Mouse (Mus musculus): ENCODE measurements around the gene Vmn1r176. TPM values are rescaled to one million over a fixed set of nuclear protein-coding genes. Genes with fewer than 3 reads are reported as not detected.
A peak's percentile ranks its signal among the peaks of the same experiment; 100 is the strongest.
"Not testable (repeated sequence)": the region's sequence is repeated elsewhere in the genome, so short reads cannot be mapped to it uniquely, and the experiment has no call there.

Gene Vmn1r176
- not detected in 2 replicates for polyA plus RNA-seq (2014; fragmentation: Nextera tagmentation; extraction: Ambion mirVana)

- WGBS = no CpG with 5 or more reads among the region's 1 CpGs
- H3K4me3 ChIP-seq (replicated peaks; ENCODE audit: low read depth, low read length); H3K4me1 ChIP-seq (ENCODE audit: control insufficient read depth, insufficient read depth, low read length); DNase-seq; ATAC-seq (ENCODE audit: low FRiP score, low TSS enrichment); H3K36me3 ChIP-seq (ENCODE audit: control insufficient read depth, insufficient read depth, low read length); H3K9ac ChIP-seq (replicated peaks; ENCODE audit: low read length); H3K27me3 ChIP-seq (ENCODE audit: control insufficient read depth, insufficient read depth, low read length); H3K9me3 ChIP-seq (ENCODE audit: control insufficient read depth, low read length); H3K4me2 ChIP-seq (ENCODE audit: low read length); H3K27ac ChIP-seq (replicated peaks; ENCODE audit: low read depth, low read length): not testable (repeated sequence)
Observed at GRCm38 (mm10) chr7:23837272-23837671, at the start of gene Vmn1r176. TSS of gene Vmn1r176 (minus strand) at chr7:23837372.

GRCm38 (mm10) chr7:23876918-23877317 lies 39.7 kb upstream of the Vmn1r176 start:
- H3K36me3 ChIP-seq (ENCODE audit: control insufficient read depth, insufficient read depth, low read length); H3K4me3 ChIP-seq (replicated peaks; ENCODE audit: low read depth, low read length); H3K27me3 ChIP-seq (ENCODE audit: control insufficient read depth, insufficient read depth, low read length); ATAC-seq (ENCODE audit: low FRiP score, low TSS enrichment); H3K4me1 ChIP-seq (ENCODE audit: control insufficient read depth, insufficient read depth, low read length); H3K27ac ChIP-seq (replicated peaks; ENCODE audit: low read depth, low read length); H3K9ac ChIP-seq (replicated peaks; ENCODE audit: low read length); H3K9me3 ChIP-seq (ENCODE audit: control insufficient read depth, low read length); H3K4me2 ChIP-seq (ENCODE audit: low read length): not testable (repeated sequence)
- peak; percentile 0 for DNase-seq
- WGBS = 66% methylated on average over 3 of the region's 4 CpGs

- 9% methylated on average over 1 of the region's 1 CpGs for WGBS
- H3K36me3 ChIP-seq (ENCODE audit: control insufficient read depth, insufficient read depth, low read length); ATAC-seq (ENCODE audit: low FRiP score, low TSS enrichment); H3K9ac ChIP-seq (replicated peaks; ENCODE audit: low read length); H3K27me3 ChIP-seq (ENCODE audit: control insufficient read depth, insufficient read depth, low read length); H3K4me3 ChIP-seq (replicated peaks; ENCODE audit: low read depth, low read length); H3K4me2 ChIP-seq (ENCODE audit: low read length); H3K4me1 ChIP-seq (ENCODE audit: control insufficient read depth, insufficient read depth, low read length); DNase-seq; H3K27ac ChIP-seq (replicated peaks; ENCODE audit: low read depth, low read length); H3K9me3 ChIP-seq (ENCODE audit: control insufficient read depth, low read length): not testable (repeated sequence)
Observed at GRCm38 (mm10) chr7:23866349-23866748, 29.2 kb upstream of the Vmn1r176 start, which contains the start of gene Vmn1r177. TSS of gene Vmn1r177 (minus strand) at chr7:23866449.

- H3K27ac ChIP-seq (replicated peaks; ENCODE audit: low read depth, low read length); ATAC-seq (ENCODE audit: low FRiP score, low TSS enrichment); H3K27me3 ChIP-seq (ENCODE audit: control insufficient read depth, insufficient read depth, low read length); H3K4me1 ChIP-seq (ENCODE audit: control insufficient read depth, insufficient read depth, low read length); H3K4me3 ChIP-seq (replicated peaks; ENCODE audit: low read depth, low read length); H3K36me3 ChIP-seq (ENCODE audit: control insufficient read depth, insufficient read depth, low read length); DNase-seq; H3K9ac ChIP-seq (replicated peaks; ENCODE audit: low read length); H3K9me3 ChIP-seq (ENCODE audit: control insufficient read depth, low read length); H3K4me2 ChIP-seq (ENCODE audit: low read length): not testable (repeated sequence)
Observed at GRCm38 (mm10) chr7:23810543-23810942, 26.6 kb downstream of the Vmn1r176 start, which contains the start of gene Vmn1r175. TSS of gene Vmn1r175 (minus strand) at chr7:23810643.

GRCm38 (mm10) chr7:23784526-23784925 lies 52.6 kb downstream of the Vmn1r176 start:
- Histone ChIP-seq H3K4me1 (ENCODE audit: control insufficient read depth, insufficient read depth, low read length) (no peaks in the 10 kb centered on the region), H3K27ac (replicated peaks; ENCODE audit: low read depth, low read length) (no peak overlapping the region), H3K4me2 (ENCODE audit: low read length) (no peak overlapping the region), H3K9ac (replicated peaks; ENCODE audit: low read length) (no peak overlapping the region), H3K27me3 (ENCODE audit: control insufficient read depth, insufficient read depth, low read length) (no peaks in the 10 kb centered on the region), H3K9me3 (ENCODE audit: control insufficient read depth, low read length) (peaks cover 38% of the 10 kb centered on the region; the same call in 1 of the 2 replicates), H3K4me3 (replicated peaks; ENCODE audit: low read depth, low read length) (no peak overlapping the region), H3K36me3 (ENCODE audit: control insufficient read depth, insufficient read depth, low read length) (no peaks in the 10 kb centered on the region)
- 79% methylated on average over 6 of the region's 6 CpGs for WGBS
- no peak for ATAC-seq (ENCODE audit: low FRiP score, low TSS enrichment)
- DNase-seq = no peak

Other genes starting within 250 kb of the Vmn1r176 start
- not detected in 2 replicates for gene Vmn1r170, start 231.2 kb downstream of the Vmn1r176 start, polyA plus RNA-seq (2014; fragmentation: Nextera tagmentation; extraction: Ambion mirVana)
- gene Vmn1r171, start 206.7 kb downstream of the Vmn1r176 start, polyA plus RNA-seq (2014; fragmentation: Nextera tagmentation; extraction: Ambion mirVana) = not detected in 2 replicates
- gene Vmn1r172, start 179.1 kb downstream of the Vmn1r176 start, polyA plus RNA-seq (2014; fragmentation: Nextera tagmentation; extraction: Ambion mirVana) = not detected in 2 replicates
- gene Vmn1r173, start 136.7 kb downstream of the Vmn1r176 start, polyA plus RNA-seq (2014; fragmentation: Nextera tagmentation; extraction: Ambion mirVana) = not detected in 2 replicates
- gene Vmn1r174, start 85.1 kb downstream of the Vmn1r176 start, polyA plus RNA-seq (2014; fragmentation: Nextera tagmentation; extraction: Ambion mirVana) = not detected in 2 replicates
- not detected in 2 replicates for gene Vmn1r175, start 26.7 kb downstream of the Vmn1r176 start, polyA plus RNA-seq (2014; fragmentation: Nextera tagmentation; extraction: Ambion mirVana)
- not detected in 2 replicates for gene Vmn1r177, start 29.1 kb upstream of the Vmn1r176 start, polyA plus RNA-seq (2014; fragmentation: Nextera tagmentation; extraction: Ambion mirVana)
- not detected in 2 replicates for gene Vmn1r178, start 54.6 kb upstream of the Vmn1r176 start, polyA plus RNA-seq (2014; fragmentation: Nextera tagmentation; extraction: Ambion mirVana)
- not detected in 2 replicates for gene Vmn1r179, start 89.6 kb upstream of the Vmn1r176 start, polyA plus RNA-seq (2014; fragmentation: Nextera tagmentation; extraction: Ambion mirVana)
- not detected in 2 replicates for gene Vmn1r180, start 113.3 kb upstream of the Vmn1r176 start, polyA plus RNA-seq (2014; fragmentation: Nextera tagmentation; extraction: Ambion mirVana)
- gene Vmn1r181, start 137.2 kb upstream of the Vmn1r176 start, polyA plus RNA-seq (2014; fragmentation: Nextera tagmentation; extraction: Ambion mirVana) = not detected in 2 replicates
- not detected in 2 replicates for gene V1rd19, start 164.3 kb upstream of the Vmn1r176 start, polyA plus RNA-seq (2014; fragmentation: Nextera tagmentation; extraction: Ambion mirVana)
- not detected in 2 replicates for gene Vmn1r183, start 215.9 kb upstream of the Vmn1r176 start, polyA plus RNA-seq (2014; fragmentation: Nextera tagmentation; extraction: Ambion mirVana)
- 34.1 and 41.6 TPM in 2 replicates for gene Zfp180, start 244.6 kb upstream of the Vmn1r176 start, polyA plus RNA-seq (2014; fragmentation: Nextera tagmentation; extraction: Ambion mirVana)

Measured in midbrain, embryonic 14.5 days (tissue).